Mouse (Mus musculus): ENCODE data around the gene Pitpnc1. TPM values are rescaled to one million over a fixed set of nuclear protein-coding genes. Genes with fewer than 3 reads are reported as not detected.

Gene Pitpnc1
- polyA plus RNA-seq, 1 experiment from 2014 or later = 20.8 TPM

- Histone ChIP-seq H3K9me3 (replicated peaks; ENCODE audit: control insufficient read depth, low read length) (0 out of 2 replicates have a peak, but pooled peaks cover 3% of the 10 kb centered on the region), H3K4me3 (ENCODE audit: low read length) (no peak overlapping the region), H3K27me3 (ENCODE audit: control insufficient read depth, insufficient read depth, low read length) (no peaks in the 10 kb centered on the region), H3K27ac (ENCODE audit: low read length) (peak overlapping the region; percentile 58), H3K9ac (ENCODE audit: low read length) (no peak overlapping the region), H3K36me3 (ENCODE audit: control insufficient read depth, insufficient read depth) (no peaks in the 10 kb centered on the region), H3K4me1 (ENCODE audit: control insufficient read depth, insufficient read depth, low read length) (peaks cover 20% of the 10 kb centered on the region), H3K4me2 (ENCODE audit: low read depth, low read length) (no peak overlapping the region)
- ATAC-seq (replicated peaks; ENCODE audit: extremely low read depth, insufficient read depth, low FRiP score) = peak; percentile 75
- WGBS = 36% methylated on average over 4 of the region's 4 CpGs
These were observed 32.8 kb downstream of the Pitpnc1 start for GRCm38 (mm10) chr11:107437723-107438122.

- H3K4me3 ChIP-seq (ENCODE audit: low read length) = no peak overlapping the region
- no peak overlapping the region for H3K4me2 ChIP-seq (ENCODE audit: low read depth, low read length)
- H3K4me1 ChIP-seq (ENCODE audit: control insufficient read depth, insufficient read depth, low read length) = peaks cover 20% of the 10 kb centered on the region
These were observed 34.6 kb downstream of the Pitpnc1 start for GRCm38 (mm10) chr11:107435776-107436449.

DNA sequence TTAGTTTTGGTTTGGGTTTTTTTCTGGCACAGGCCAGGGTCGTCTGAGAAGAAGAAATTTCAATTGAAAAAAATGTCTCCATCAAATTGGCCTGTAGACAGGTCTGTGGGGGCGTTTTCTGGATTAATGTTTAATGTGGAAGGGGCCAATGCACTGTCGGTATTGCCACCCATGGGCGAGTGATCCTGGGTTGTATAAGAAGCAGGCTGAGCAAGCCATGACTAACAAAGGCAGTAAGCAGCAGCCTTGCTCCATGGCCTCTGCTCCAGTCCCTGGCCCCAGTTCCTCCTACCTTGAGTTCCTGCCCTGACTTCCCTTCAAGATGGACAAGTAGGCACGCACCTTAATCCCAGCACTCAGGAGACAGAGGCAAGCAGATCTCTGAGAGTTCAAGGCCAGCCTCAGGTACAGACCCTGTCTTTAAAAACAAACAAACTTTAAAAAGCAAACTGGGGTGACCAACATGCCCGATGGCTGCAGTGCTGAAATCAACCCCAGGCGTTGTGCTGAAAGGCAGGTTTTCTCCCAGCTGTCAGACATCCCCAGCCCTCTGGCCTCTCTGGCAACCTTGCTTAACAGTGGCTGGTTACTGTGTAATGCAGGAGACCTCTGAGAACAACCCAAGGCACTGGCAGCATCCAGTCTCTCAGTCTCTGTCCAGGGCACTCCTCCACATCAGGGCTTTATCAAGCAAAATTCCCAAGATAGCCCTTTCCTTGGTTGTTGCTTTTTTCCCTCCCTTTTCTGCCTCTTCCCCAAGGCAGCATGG lies 39.1 kb downstream of the Pitpnc1 start:
- Histone ChIP-seq H3K9me3 (replicated peaks; ENCODE audit: control insufficient read depth, low read length) (peaks cover 3% of the 10 kb centered on the region; the same call in 1 of the 2 replicates), H3K4me1 (ENCODE audit: control insufficient read depth, insufficient read depth, low read length) (peaks cover 7% of the 10 kb centered on the region), H3K27me3 (ENCODE audit: control insufficient read depth, insufficient read depth, low read length) (no peaks in the 10 kb centered on the region), H3K4me2 (ENCODE audit: low read depth, low read length) (no peak overlapping the region), H3K4me3 (ENCODE audit: low read length) (no peak overlapping the region), H3K9ac (ENCODE audit: low read length) (no peak overlapping the region), H3K36me3 (ENCODE audit: control insufficient read depth, insufficient read depth) (no peaks in the 10 kb centered on the region), H3K27ac (ENCODE audit: low read length) (no peak overlapping the region)
- 76% methylated on average over 7 of the region's 7 CpGs for WGBS
- ATAC-seq (replicated peaks; ENCODE audit: extremely low read depth, insufficient read depth, low FRiP score) = no peak

More at GRCm38 (mm10) chr11:107435776-107436449, 34.6 kb downstream of the Pitpnc1 start:
- ATAC-seq (replicated peaks; ENCODE audit: extremely low read depth, insufficient read depth, low FRiP score) = no peak
- Histone ChIP-seq H3K9me3 (replicated peaks; ENCODE audit: control insufficient read depth, low read length) (0 out of 2 replicates have a peak, but pooled peaks cover 3% of the 10 kb centered on the region), H3K36me3 (ENCODE audit: control insufficient read depth, insufficient read depth) (no peaks in the 10 kb centered on the region), H3K27ac (ENCODE audit: low read length) (no peak overlapping the region), H3K9ac (ENCODE audit: low read length) (no peak overlapping the region), H3K27me3 (ENCODE audit: control insufficient read depth, insufficient read depth, low read length) (no peaks in the 10 kb centered on the region)
- WGBS = 84% methylated on average over 6 of the region's 6 CpGs

- Histone ChIP-seq H3K4me2 (ENCODE audit: low read depth, low read length) (no peak overlapping the region), H3K36me3 (ENCODE audit: control insufficient read depth, insufficient read depth) (no peaks in the 10 kb centered on the region), H3K4me1 (ENCODE audit: control insufficient read depth, insufficient read depth, low read length) (peaks cover 6% of the 10 kb centered on the region; the same call in 1 of the 2 replicates), H3K4me3 (ENCODE audit: low read length) (no peak overlapping the region), H3K9ac (ENCODE audit: low read length) (no peak overlapping the region), H3K27ac (ENCODE audit: low read length) (no peak overlapping the region), H3K27me3 (ENCODE audit: control insufficient read depth, insufficient read depth, low read length) (no peaks in the 10 kb centered on the region), H3K9me3 (replicated peaks; ENCODE audit: control insufficient read depth, low read length) (no peaks in the 10 kb centered on the region; the same call in 1 of the 2 replicates)
- no peak for ATAC-seq (replicated peaks; ENCODE audit: extremely low read depth, insufficient read depth, low FRiP score)
- 79% methylated on average over 10 of the region's 10 CpGs for WGBS
These were observed 42.5 kb downstream of the Pitpnc1 start for GRCm38 (mm10) chr11:107428011-107428410.

DNA sequence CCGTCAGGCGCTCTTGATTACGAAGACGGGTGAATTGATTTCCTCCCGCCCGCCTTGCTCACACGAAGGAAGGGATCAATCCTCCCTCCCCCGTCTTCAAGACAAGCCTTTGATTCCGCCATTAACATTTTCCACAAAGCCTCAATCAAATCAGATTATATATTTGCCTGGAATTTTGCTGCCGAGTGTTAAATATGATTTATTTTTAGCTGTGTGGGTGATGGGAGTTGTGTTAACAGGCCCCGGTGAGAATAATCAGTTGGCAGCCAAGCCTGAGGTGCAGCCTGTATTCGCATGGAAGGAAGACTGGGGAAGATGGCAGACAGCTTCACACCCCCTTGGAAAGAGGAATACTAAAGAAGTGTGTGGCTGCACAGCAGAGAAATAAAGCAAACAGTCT lies 46.3 kb downstream of the Pitpnc1 start:
- Histone ChIP-seq H3K36me3 (ENCODE audit: control insufficient read depth, insufficient read depth) (no peaks in the 10 kb centered on the region), H3K9me3 (replicated peaks; ENCODE audit: control insufficient read depth, low read length) (no peaks in the 10 kb centered on the region; the same call in 1 of the 2 replicates), H3K4me3 (ENCODE audit: low read length) (no peak overlapping the region), H3K4me1 (ENCODE audit: control insufficient read depth, insufficient read depth, low read length) (peaks cover 13% of the 10 kb centered on the region), H3K4me2 (ENCODE audit: low read depth, low read length) (no peak overlapping the region; the same call in 1 of the 2 replicates), H3K27me3 (ENCODE audit: control insufficient read depth, insufficient read depth, low read length) (no peaks in the 10 kb centered on the region), H3K9ac (ENCODE audit: low read length) (no peak overlapping the region), H3K27ac (ENCODE audit: low read length) (peak overlapping the region; percentile 80)
- 58% methylated on average over 12 of the region's 12 CpGs for WGBS
- 0 out of 2 replicates have a peak, but pooled peaks have one; percentile 21 for ATAC-seq (replicated peaks; ENCODE audit: extremely low read depth, insufficient read depth, low FRiP score)

DNA sequence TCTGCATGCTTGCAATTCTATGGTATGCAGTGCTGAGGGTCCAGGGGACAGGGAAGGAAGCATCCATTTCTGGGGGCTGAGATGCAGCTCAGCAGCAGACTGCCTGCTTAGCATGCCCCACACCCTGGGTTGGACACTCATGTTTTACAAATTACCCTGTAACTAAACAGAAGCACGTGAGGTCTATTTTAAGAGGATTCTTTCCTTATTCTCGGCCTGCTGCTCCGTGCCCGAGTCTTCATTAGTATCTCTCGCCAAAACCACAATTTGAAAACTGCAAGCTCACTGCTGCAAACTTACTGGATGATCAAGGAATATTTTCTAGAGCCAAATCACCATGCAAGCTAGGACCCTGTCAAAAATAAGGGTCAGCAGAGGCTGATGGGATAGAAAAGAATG lies 48.1 kb downstream of the Pitpnc1 start:
- peaks cover 13% of the 10 kb centered on the region for H3K4me1 ChIP-seq (ENCODE audit: control insufficient read depth, insufficient read depth, low read length)
- no peak for ATAC-seq (replicated peaks; ENCODE audit: extremely low read depth, insufficient read depth, low FRiP score)
- no peaks in the 10 kb centered on the region for H3K27me3 ChIP-seq (ENCODE audit: control insufficient read depth, insufficient read depth, low read length)
- H3K4me3 ChIP-seq (ENCODE audit: low read length) = no peak overlapping the region
- WGBS = 40% methylated on average over 5 of the region's 5 CpGs
- H3K36me3 ChIP-seq (ENCODE audit: control insufficient read depth, insufficient read depth) = no peaks in the 10 kb centered on the region
- H3K27ac ChIP-seq (ENCODE audit: low read length) = no peak overlapping the region; the same call in 1 of the 2 replicates
- no peak overlapping the region for H3K9ac ChIP-seq (ENCODE audit: low read length)
- no peaks in the 10 kb centered on the region; the same call in 1 of the 2 replicates for H3K9me3 ChIP-seq (replicated peaks; ENCODE audit: control insufficient read depth, low read length)
- H3K4me2 ChIP-seq (ENCODE audit: low read depth, low read length) = no peak overlapping the region

- 45% methylated on average over 5 of the region's 5 CpGs for WGBS
- Histone ChIP-seq H3K9me3 (replicated peaks; ENCODE audit: control insufficient read depth, low read length) (no peaks in the 10 kb centered on the region), H3K27ac (ENCODE audit: low read length) (peak overlapping the region; percentile 20; the same call in 1 of the 2 replicates), H3K27me3 (ENCODE audit: control insufficient read depth, insufficient read depth, low read length) (no peaks in the 10 kb centered on the region), H3K36me3 (ENCODE audit: control insufficient read depth, insufficient read depth) (no peaks in the 10 kb centered on the region), H3K4me2 (ENCODE audit: low read depth, low read length) (no peak overlapping the region), H3K4me3 (ENCODE audit: low read length) (no peak overlapping the region), H3K4me1 (ENCODE audit: control insufficient read depth, insufficient read depth, low read length) (peaks cover 13% of the 10 kb centered on the region), H3K9ac (ENCODE audit: low read length) (no peak overlapping the region)
- no peak for ATAC-seq (replicated peaks; ENCODE audit: extremely low read depth, insufficient read depth, low FRiP score)
These were observed 48.6 kb downstream of the Pitpnc1 start for GRCm38 (mm10) chr11:107421751-107422355.

DNA sequence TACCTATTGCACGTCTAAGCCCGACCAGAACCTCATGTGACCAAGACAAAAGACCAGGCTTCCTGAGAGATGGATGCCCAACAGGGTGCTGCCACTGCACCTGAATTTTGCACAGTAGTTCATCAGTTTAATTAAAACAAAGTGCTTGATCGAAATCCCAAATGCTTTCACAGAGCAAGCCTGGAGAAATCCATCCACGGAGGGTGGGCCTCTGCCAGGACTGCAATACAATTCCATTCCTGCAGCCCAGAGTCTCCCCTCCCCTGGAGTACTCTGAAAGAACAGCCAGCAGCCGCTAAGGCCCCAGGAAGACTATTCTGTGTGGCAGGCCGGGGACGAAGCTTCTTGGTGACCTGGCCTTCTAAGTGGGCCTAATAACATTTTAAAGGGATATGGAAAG lies 50.6 kb downstream of the Pitpnc1 start:
- 73% methylated on average over 7 of the region's 7 CpGs for WGBS
- no peak for ATAC-seq (replicated peaks; ENCODE audit: extremely low read depth, insufficient read depth, low FRiP score)

More for the DNA sequence above, 50.6 kb downstream of the Pitpnc1 start:
- H3K9ac ChIP-seq (ENCODE audit: low read length) = no peak overlapping the region
- no peak overlapping the region for H3K27ac ChIP-seq (ENCODE audit: low read length)
- no peaks in the 10 kb centered on the region for H3K27me3 ChIP-seq (ENCODE audit: control insufficient read depth, insufficient read depth, low read length)
- no peaks in the 10 kb centered on the region for H3K36me3 ChIP-seq (ENCODE audit: control insufficient read depth, insufficient read depth)
- no peak overlapping the region for H3K4me2 ChIP-seq (ENCODE audit: low read depth, low read length)
- H3K4me1 ChIP-seq (ENCODE audit: control insufficient read depth, insufficient read depth, low read length) = peaks cover 19% of the 10 kb centered on the region
- no peaks in the 10 kb centered on the region for H3K9me3 ChIP-seq (replicated peaks; ENCODE audit: control insufficient read depth, low read length)
- H3K4me3 ChIP-seq (ENCODE audit: low read length) = no peak overlapping the region

Data from heart, embryonic 16.5 days (tissue).